Mouse (Mus musculus): ENCODE data around the gene Nme8. TPM values are rescaled to one million over a fixed set of nuclear protein-coding genes. Genes with fewer than 3 reads are reported as not detected.

Gene Nme8
- total and polyA plus RNA-seq, 3 experiments = not detected

DNA sequence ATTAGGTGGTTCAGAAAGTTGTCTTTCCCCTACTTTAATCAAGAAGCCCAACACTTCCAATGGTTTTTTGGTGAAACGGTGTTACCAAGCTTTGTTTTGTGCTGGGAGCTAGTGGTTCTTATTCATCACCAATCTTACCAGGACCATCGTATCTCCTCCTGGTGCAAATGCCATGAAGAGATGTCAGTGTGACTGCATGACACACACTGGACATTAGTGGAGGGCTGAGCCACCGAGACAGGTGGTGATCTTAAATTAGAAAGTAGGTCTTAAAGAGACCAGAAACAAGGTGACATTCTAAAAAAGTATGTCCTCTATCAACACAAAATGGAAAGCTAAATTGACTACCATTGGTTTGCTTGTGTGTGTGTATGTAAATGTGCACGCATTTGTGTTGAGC is 79.5 kb downstream of the Nme8 start:
- Histone ChIP-seq H3K27ac (ENCODE audit: control insufficient read depth, low read depth, low read length) (no peak overlapping the region), H3K27me3 (ENCODE audit: control insufficient read depth in 1 of 2, insufficient read depth in 2 of 2, low read length in 2 of 2) (no peaks in the 10 kb centered on the region; a peak in 1 of 4 replicates), H3K4me3 (ENCODE audit: control insufficient read depth in 1 of 2, insufficient read depth in 1 of 2, low read depth in 2 of 2, low read length in 2 of 2) (no peak overlapping the region), H3K4me1 (ENCODE audit: control insufficient read depth in 1 of 2, insufficient read depth in 2 of 2, low read length in 2 of 2) (no peaks in the 10 kb centered on the region), H3K79me2 (ENCODE audit: control insufficient read depth, insufficient read depth, low read length, poor library complexity) (no peaks in the 10 kb centered on the region), H3K9ac (ENCODE audit: control insufficient read depth, low read depth, low read length, poor library complexity, severe bottlenecking) (no peak overlapping the region), H3K36me3 (ENCODE audit: control insufficient read depth in 1 of 2, insufficient read depth in 2 of 2, low read length in 2 of 2) (no peaks in the 10 kb centered on the region), H3K9me3 (replicated peaks; ENCODE audit: insufficient read depth, low read length) (no peaks in the 10 kb centered on the region)
- DNase-seq (ENCODE audit: low read depth, low spot score) = no peak
- TF ChIP-seq TBP (IDR thresholded peaks at IDR 0.05; ENCODE audit: low read depth, low read length) (no peak), POLR2A (IDR thresholded peaks at IDR 0.05; ENCODE audit: control insufficient read depth in 1 of 2, insufficient read depth in 1 of 2, low read depth in 1 of 2, low read length in 2 of 2, poor library complexity in 1 of 2) (no peak), NELFE (IDR thresholded peaks at IDR 0.05; ENCODE audit: low read depth, low read length) (no peak), SIN3A (IDR thresholded peaks at IDR 0.05; ENCODE audit: low read length) (no peak), ETS1 (IDR thresholded peaks at IDR 0.05; ENCODE audit: low read depth, low read length) (no peak), POLR2AphosphoS5 (IDR thresholded peaks at IDR 0.05; ENCODE audit: borderline replicate concordance, low read depth, low read length) (no peak), EP300 (IDR thresholded peaks at IDR 0.05; ENCODE audit: low read depth in 1 of 2, low read length in 2 of 2) (no peak), POLR2AphosphoS2 (IDR thresholded peaks at IDR 0.05; ENCODE audit: low read length) (no peak), RCOR1 (IDR thresholded peaks at IDR 0.05; ENCODE audit: low read depth, low read length) (no peak), USF1 (IDR thresholded peaks at IDR 0.05; ENCODE audit: low read depth, low read length) (no peak)

- Histone ChIP-seq H3K4me3 (ENCODE audit: control insufficient read depth in 1 of 2, insufficient read depth in 1 of 2, low read depth in 2 of 2, low read length in 2 of 2) (no peak overlapping the region), H3K4me1 (ENCODE audit: control insufficient read depth in 1 of 2, insufficient read depth in 2 of 2, low read length in 2 of 2) (no peaks in the 10 kb centered on the region; a peak in 1 of 4 replicates), H3K79me2 (ENCODE audit: control insufficient read depth, insufficient read depth, low read length, poor library complexity) (no peaks in the 10 kb centered on the region), H3K36me3 (ENCODE audit: control insufficient read depth in 1 of 2, insufficient read depth in 2 of 2, low read length in 2 of 2) (peaks cover 0 to 6% of the 10 kb centered on the region in 2 experiments; a peak in 1 of 4 replicates), H3K9ac (ENCODE audit: control insufficient read depth, low read depth, low read length, poor library complexity, severe bottlenecking) (no peak overlapping the region), H3K9me3 (replicated peaks; ENCODE audit: insufficient read depth, low read length) (no peaks in the 10 kb centered on the region), H3K27me3 (ENCODE audit: control insufficient read depth in 1 of 2, insufficient read depth in 2 of 2, low read length in 2 of 2) (no peaks in the 10 kb centered on the region), H3K27ac (ENCODE audit: control insufficient read depth, low read depth, low read length) (no peak overlapping the region)
- DNase-seq (ENCODE audit: low read depth, low spot score) = no peak
- no peak for TF ChIP-seq NELFE (IDR thresholded peaks at IDR 0.05; ENCODE audit: low read depth, low read length)
- no peak for TF ChIP-seq MAX (IDR thresholded peaks at IDR 0.05; ENCODE audit: low read length)
- TF ChIP-seq MAFK (IDR thresholded peaks at IDR 0.05; ENCODE audit: borderline replicate concordance, low read depth, low read length) = 0 out of 2 replicates have a peak, but pooled peaks have one; percentile 30
Observed at GRCm38 (mm10) chr13:19614311-19614710, 83.3 kb downstream of the Nme8 start.

- Histone ChIP-seq H3K27ac (ENCODE audit: control insufficient read depth, low read depth, low read length) (no peak overlapping the region), H3K27me3 (ENCODE audit: control insufficient read depth in 1 of 2, insufficient read depth in 2 of 2, low read length in 2 of 2) (no peaks in the 10 kb centered on the region), H3K79me2 (ENCODE audit: control insufficient read depth, insufficient read depth, low read length, poor library complexity) (no peaks in the 10 kb centered on the region), H3K9me3 (replicated peaks; ENCODE audit: insufficient read depth, low read length) (no peaks in the 10 kb centered on the region), H3K9ac (ENCODE audit: control insufficient read depth, low read depth, low read length, poor library complexity, severe bottlenecking) (no peak overlapping the region), H3K4me1 (ENCODE audit: control insufficient read depth in 1 of 2, insufficient read depth in 2 of 2, low read length in 2 of 2) (no peaks in the 10 kb centered on the region; a peak in 1 of 4 replicates), H3K36me3 (ENCODE audit: control insufficient read depth in 1 of 2, insufficient read depth in 2 of 2, low read length in 2 of 2) (peaks cover 0 to 6% of the 10 kb centered on the region in 2 experiments; a peak in 2 of 4 replicates), H3K4me3 (ENCODE audit: control insufficient read depth in 1 of 2, insufficient read depth in 1 of 2, low read depth in 2 of 2, low read length in 2 of 2) (no peak overlapping the region)
- TF ChIP-seq CHD1 (IDR thresholded peaks at IDR 0.05; ENCODE audit: low read depth, low read length) (no peak), GATA1 (IDR thresholded peaks at IDR 0.05; ENCODE audit: low read depth, low read length) (no peak), POLR2AphosphoS5 (IDR thresholded peaks at IDR 0.05; ENCODE audit: borderline replicate concordance, low read depth, low read length) (no peak), CTCF (IDR thresholded peaks at IDR 0.05 in 2 of 3, conservative IDR thresholded peaks at IDR 0.05 in 1 of 3; ENCODE audit: control insufficient read depth in 1 of 3, insufficient read depth in 1 of 3, low read depth in 2 of 3, low read length in 3 of 3, poor library complexity in 1 of 3, severe bottlenecking in 1 of 3) (no peak), MAFK (IDR thresholded peaks at IDR 0.05; ENCODE audit: borderline replicate concordance, low read depth, low read length) (no peak), JUND (IDR thresholded peaks at IDR 0.05; ENCODE audit: low read depth, low read length) (no peak), RAD21 (IDR thresholded peaks at IDR 0.05; ENCODE audit: low read depth, low read length) (no peak), RCOR1 (IDR thresholded peaks at IDR 0.05; ENCODE audit: low read depth, low read length) (no peak), TBP (IDR thresholded peaks at IDR 0.05; ENCODE audit: low read depth, low read length) (no peak), MXI1 (IDR thresholded peaks at IDR 0.05; ENCODE audit: low read depth, low read length) (no peak)
- DNase-seq (ENCODE audit: low read depth, low spot score) = no peak
Observed at GRCm38 (mm10) chr13:19613426-19613825, 84.2 kb downstream of the Nme8 start.
